In the genomic region with DNA sequence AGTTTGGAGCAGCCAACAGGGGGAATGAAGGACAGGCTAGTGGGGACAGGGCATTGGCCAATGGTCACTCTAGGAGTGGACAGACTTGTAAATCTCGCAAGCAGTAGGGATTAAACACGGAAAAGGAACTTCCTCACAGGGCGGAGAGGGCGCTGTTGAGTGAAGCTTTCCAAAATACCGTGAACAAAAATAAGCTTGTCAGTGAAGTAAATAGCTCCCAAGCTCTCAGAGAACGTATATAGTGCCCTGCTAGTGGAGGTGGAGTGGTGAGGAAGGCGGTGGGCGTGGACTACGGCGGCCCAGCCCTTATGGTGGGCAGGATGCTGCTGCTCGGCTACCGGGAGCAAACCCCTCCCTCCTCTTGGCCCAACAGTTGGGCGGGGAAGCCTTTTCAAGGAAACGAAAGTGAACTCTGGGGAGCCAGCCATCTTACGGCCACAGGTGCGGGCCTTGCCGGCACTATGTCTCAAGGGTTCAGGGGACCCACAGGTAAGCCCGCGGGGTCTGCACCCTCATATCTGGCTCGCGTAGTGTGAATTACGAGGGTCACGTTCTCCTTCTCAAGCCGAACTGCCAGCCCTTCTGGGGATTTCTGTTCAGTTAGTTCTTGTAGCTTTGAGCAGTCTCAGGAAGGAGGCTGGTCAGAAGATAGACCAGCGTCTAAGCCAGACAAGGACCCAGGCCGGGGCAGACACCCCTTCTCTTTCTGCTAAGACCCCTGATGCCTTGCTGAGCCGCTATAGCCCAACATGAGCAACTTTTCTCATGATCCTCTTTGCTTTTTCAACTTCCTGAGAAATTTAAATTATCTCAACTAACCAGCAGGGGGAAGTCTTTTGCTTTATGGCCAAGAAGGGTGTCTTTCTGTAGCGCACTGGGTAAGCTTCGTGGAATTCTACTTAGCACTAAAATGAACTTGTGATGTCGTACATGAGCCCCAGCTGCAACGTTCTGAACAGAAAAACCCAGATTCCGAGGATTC, we compare ENCODE assay signal across 8 mouse cellular contexts. TPM values are rescaled to one million over a fixed set of nuclear protein-coding genes. Genes with fewer than 3 reads are reported as not detected.
A peak's percentile ranks its signal among the peaks of the same experiment; 100 is the strongest.
DNase-seq lines count a peak whose midpoint lies in the region; ATAC-seq lines count a peak whose summit lies in the region.

No protein-coding gene starts in this region.

- intact Hi-C loops in heart, postnatal 36 days (cut with DNase I): loop anchor here (1.0 to 2.0 kb wide), 3 partner anchors 16 to 128 kb away; a partner anchor contains a TSS

- DNase-seq in NIH3T3 (ENCODE audit: low read depth): peak; percentile 92
- DNase-seq in cerebellum, adult 18-20 months: peak; percentile 45 to 58
- peak; percentile 85 to 86 for DNase-seq in heart, postnatal 36 days
- DNase-seq in layer of hippocampus, postnatal 10 days (ENCODE audit: low spot score in 2 of 2): peak; percentile 42 to 52
- peak; percentile 97 for DNase-seq in lung, postnatal 36 days
- peak; percentile 78 for DNase-seq in retina, embryonic 14.5 days (ENCODE audit: low spot score)
- DNase-seq in urinary bladder, adult 18-20 months (ENCODE audit: low spot score in 2 of 2): peak; percentile 74 to 88

- H3K4me2 ChIP-seq in forebrain, embryonic 15.5 days (replicated peaks): peak overlapping the region; percentile 56

- peak overlapping the region; percentile 40 for H3K9ac ChIP-seq in forebrain, embryonic 15.5 days (replicated peaks)

- H3K9me3 ChIP-seq in forebrain, embryonic 15.5 days: no peaks in the 10 kb centered on the region

- ATAC-seq in forebrain, embryonic 15.5 days (replicated peaks): peak; percentile 70

- H3K36me3 ChIP-seq in forebrain, embryonic 15.5 days: no peaks in the 10 kb centered on the region

- WGBS in forebrain, embryonic 15.5 days: 1% methylated on average over 32 of the region's 32 CpGs

- peak overlapping the region; percentile 43 for H3K4me3 ChIP-seq in forebrain, embryonic 15.5 days

- H3K27ac ChIP-seq in forebrain, embryonic 15.5 days (replicated peaks): peak overlapping the region; percentile 45

- H3K27me3 ChIP-seq in forebrain, embryonic 15.5 days: no peaks in the 10 kb centered on the region

- peaks cover 18% of the 10 kb centered on the region for H3K4me1 ChIP-seq in forebrain, embryonic 15.5 days

RNA-seq across cellular contexts. Expression of a gene that starts 15.8 kb away (rescaled TPM):
- polyA plus RNA-seq in forebrain, embryonic 15.5 days (2015; fragmentation: Nextera tagmentation; extraction: Ambion mirVana): 25.0 and 25.6 TPM in 2 replicates
- total RNA-seq in heart, postnatal 36 days (2021): 10 to 100 TPM; 13.2 to 13.7 TPM
- 10 to 100 TPM; 82.7 to 85.8 TPM for total RNA-seq in layer of hippocampus, postnatal 10 days (2021)

RNA-seq across cellular contexts. Expression of a gene that starts 33.8 kb away (rescaled TPM):
- polyA plus RNA-seq in forebrain, embryonic 15.5 days (2015; fragmentation: Nextera tagmentation; extraction: Ambion mirVana): 25.9 and 26.8 TPM in 2 replicates
- total RNA-seq in heart, postnatal 36 days (2021): under 1 TPM; 0.08 to 0.19 TPM
- 10 to 100 TPM; 26.3 to 26.4 TPM for total RNA-seq in layer of hippocampus, postnatal 10 days (2021)

RNA-seq across cellular contexts. Expression of a gene that starts 42.8 kb away (rescaled TPM):
- 13.3 and 13.4 TPM in 2 replicates for polyA plus RNA-seq in forebrain, embryonic 15.5 days (2015; fragmentation: Nextera tagmentation; extraction: Ambion mirVana)
- total RNA-seq in heart, postnatal 36 days (2021): 10 to 100 TPM; 24.4 to 26.9 TPM
- total RNA-seq in layer of hippocampus, postnatal 10 days (2021): 10 to 100 TPM; 78.9 to 80.0 TPM

Comparison
In these comparisons a context has a peak if more than half of its experiments do, and no peak if none do; other contexts are left out.
1. Peak in every context shown above with its lines: DNase-seq, ATAC-seq, H3K4me3 ChIP-seq and H3K27ac ChIP-seq.
2. DNase-seq: peak in every context shown above with its lines; median percentile 97 in lung, postnatal 36 days; 92 in NIH3T3; 86 in heart, postnatal 36 days; 81 in urinary bladder, adult 18-20 months; 78 in retina, embryonic 14.5 days; 52 in cerebellum, adult 18-20 months; 47 in layer of hippocampus, postnatal 10 days.
3. RNA of a gene that starts 15.8 kb away (total RNA-seq): 82.7 to 85.8 TPM in layer of hippocampus, postnatal 10 days; 13.2 to 13.7 TPM in heart, postnatal 36 days; every median in the first group is over 4 times any median in the second.
4. RNA of a gene that starts 33.8 kb away (total RNA-seq): 26.3 to 26.4 TPM in layer of hippocampus, postnatal 10 days; 0.08 to 0.19 TPM in heart, postnatal 36 days; every median in the first group is over 10 times any median in the second.